Mouse (Mus musculus) cortical plate, adult 2 months (tissue): ENCODE data around the gene Ak3.

Source experiments
- CTCF ChIP-seq: fragments of 200-500 bp; IDR thresholded peaks from 2 replicates; pipeline ENCODE4 v1.5.1; 2011; ENCODE audit warnings: mild to moderate bottlenecking, control low read depth, low read length; ENCODE audit not compliant: insufficient read depth; ENCODE audit errors: extremely low read depth
- POLR2A ChIP-seq: fragments of 200-500 bp; IDR thresholded peaks from 2 replicates; pipeline ENCODE4 v1.6.1; 2011; ENCODE audit warnings: mild to moderate bottlenecking, low read length, control low read depth; ENCODE audit not compliant: insufficient read depth; ENCODE audit errors: extremely low read depth

DNA sequence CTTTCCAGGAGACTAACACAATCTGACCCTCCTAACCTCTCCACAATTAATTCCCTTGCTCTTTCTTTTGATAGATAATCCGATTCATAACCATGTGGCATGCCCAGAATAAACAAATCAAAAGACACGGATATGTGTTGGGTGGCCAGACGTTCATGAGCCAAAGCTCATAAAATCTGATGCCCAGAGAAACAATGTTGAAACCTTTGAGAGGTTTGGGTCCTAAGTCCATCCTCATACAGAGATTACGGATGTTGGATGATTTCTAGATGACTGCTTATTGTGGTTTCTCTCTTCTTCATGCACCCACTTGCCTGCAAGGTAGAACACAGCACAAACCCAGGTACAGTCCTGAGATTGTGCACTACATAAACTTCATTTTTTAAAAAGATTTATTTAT is 7.6 kb downstream of the Ak3 start:
- TF ChIP-seq CTCF (no peak), POLR2A (no peak)
